Mouse (Mus musculus): ENCODE measurements around the gene Psmf1. TPM values are rescaled to one million over a fixed set of nuclear protein-coding genes. Genes with fewer than 3 reads are reported as not detected.

Psmf1 gene
- polyA plus RNA-seq, 1 experiment from 2014 or later: 43.5 TPM

GRCm38 (mm10) chr2:151670968-151671329 lies 73.0 kb downstream of the Psmf1 start:
- ATAC-seq (ENCODE audit: low FRiP score) (peak; percentile 6; the same call in 1 of the 2 replicates), DNase-seq (ENCODE audit: low spot score) (no peak)
- Histone ChIP-seq H3K36me3 (ENCODE audit: control insufficient read depth, insufficient read depth, low read length) (no peaks in the 10 kb centered on the region), H3K4me1 (replicated peaks; ENCODE audit: control insufficient read depth, insufficient read depth, low read length) (no peaks in the 10 kb centered on the region), H3K9ac (ENCODE audit: low read depth, low read length) (no peak overlapping the region), H3K9me3 (ENCODE audit: control insufficient read depth, low read length) (no peaks in the 10 kb centered on the region), H3K27ac (ENCODE audit: low read depth, low read length) (no peak overlapping the region), H3K4me3 (ENCODE audit: low read depth, low read length) (no peak overlapping the region), H3K4me2 (replicated peaks; ENCODE audit: low read depth, low read length) (no peak overlapping the region), H3K27me3 (ENCODE audit: control insufficient read depth, insufficient read depth, low read length) (0 out of 2 replicates have a peak, but pooled peaks cover 2% of the 10 kb centered on the region)
- WGBS: 70% methylated on average over 1 of the region's 1 CpGs

DNA sequence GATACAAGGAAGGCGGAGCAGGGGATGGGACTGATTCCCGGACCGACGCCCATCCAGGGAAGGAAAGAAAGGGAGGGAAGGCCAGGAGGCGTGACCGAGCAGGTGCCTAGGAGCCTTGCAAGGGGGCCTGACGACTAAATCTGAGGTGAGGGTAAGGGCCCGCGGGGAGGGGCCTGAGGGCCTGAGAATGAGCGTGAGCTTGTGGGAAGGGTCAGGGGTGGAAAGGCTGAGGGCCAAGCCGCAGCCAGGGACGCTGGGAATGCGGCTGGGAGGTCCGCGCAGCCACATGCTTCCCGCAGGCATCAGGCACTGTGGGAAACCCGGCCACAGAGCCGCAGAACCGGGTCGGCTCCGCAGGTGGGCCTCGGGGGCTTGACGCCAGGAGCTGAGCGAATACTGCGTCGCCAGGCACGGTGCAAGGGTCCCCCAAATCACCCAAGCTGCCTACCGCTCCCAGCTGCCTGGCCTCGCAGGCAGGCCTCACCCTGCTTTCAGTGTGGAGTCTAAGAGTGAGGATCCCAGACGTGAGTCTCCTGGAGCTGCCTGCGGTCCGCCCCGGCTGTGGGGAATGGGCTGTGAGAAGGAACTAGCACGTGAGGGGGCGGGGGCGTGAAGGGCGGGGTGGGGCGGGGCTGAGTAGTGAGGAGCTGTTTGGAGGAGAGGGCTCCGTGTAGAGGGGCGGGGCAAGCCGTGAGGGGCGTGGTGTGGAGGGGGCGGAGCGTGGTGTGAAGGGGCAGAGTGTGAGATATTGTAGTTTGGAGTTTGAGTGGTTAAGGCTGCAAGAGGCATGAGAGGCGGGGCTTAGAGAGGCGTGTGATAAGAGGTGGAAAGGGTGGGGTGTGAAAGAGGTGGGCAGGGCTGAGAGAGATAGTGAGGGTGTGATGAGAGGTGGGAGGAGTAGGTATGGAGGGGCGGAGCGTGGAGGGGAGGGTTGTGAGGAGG lies 73.7 kb downstream of the Psmf1 start:
- Histone ChIP-seq H3K9me3 (ENCODE audit: control insufficient read depth, low read length) (no peaks in the 10 kb centered on the region), H3K27me3 (ENCODE audit: control insufficient read depth, insufficient read depth, low read length) (0 out of 2 replicates have a peak, but pooled peaks cover 2% of the 10 kb centered on the region), H3K4me3 (ENCODE audit: low read depth, low read length) (no peak overlapping the region), H3K4me1 (replicated peaks; ENCODE audit: control insufficient read depth, insufficient read depth, low read length) (no peaks in the 10 kb centered on the region), H3K27ac (ENCODE audit: low read depth, low read length) (no peak overlapping the region), H3K36me3 (ENCODE audit: control insufficient read depth, insufficient read depth, low read length) (no peaks in the 10 kb centered on the region), H3K4me2 (replicated peaks; ENCODE audit: low read depth, low read length) (no peak overlapping the region; the same call in 1 of the 2 replicates), H3K9ac (ENCODE audit: low read depth, low read length) (no peak overlapping the region)
- DNase-seq (ENCODE audit: low spot score) (peak; percentile 6), ATAC-seq (ENCODE audit: low FRiP score) (peak; percentile 70)
- 42% methylated on average over 48 of the region's 48 CpGs for WGBS

DNA sequence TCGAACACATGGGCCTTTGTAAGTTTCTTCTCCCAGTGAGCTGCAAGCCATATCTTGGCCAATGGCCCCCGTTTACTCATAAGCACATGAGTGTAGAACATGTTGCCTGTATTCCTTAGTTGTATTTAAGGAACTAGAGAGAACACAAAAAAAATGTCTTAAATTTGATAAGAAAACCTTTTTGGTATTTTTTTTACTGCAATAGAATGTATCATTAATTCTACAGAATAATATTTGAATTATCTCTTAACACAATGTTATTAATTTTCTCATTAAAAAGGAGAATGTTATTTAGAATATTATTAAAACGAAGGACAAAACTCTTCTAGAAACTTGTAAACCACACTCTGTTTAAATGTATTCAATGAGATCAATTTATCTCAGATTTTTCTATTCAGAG lies 75.6 kb downstream of the Psmf1 start, which contains the start of gene Rad21l:
TSS of gene Rad21l (minus strand) at position 101 of the 400 bp plus-strand sequence.
- DNase-seq (ENCODE audit: low spot score): no peak
- H3K4me1 ChIP-seq (replicated peaks; ENCODE audit: control insufficient read depth, insufficient read depth, low read length): no peaks in the 10 kb centered on the region
- H3K27me3 ChIP-seq (ENCODE audit: control insufficient read depth, insufficient read depth, low read length): 0 out of 2 replicates have a peak, but pooled peaks cover 2% of the 10 kb centered on the region
- H3K9ac ChIP-seq (ENCODE audit: low read depth, low read length): no peak within 1 kb of the TSS
- ATAC-seq (ENCODE audit: low FRiP score): no peak
- no peak within 1 kb of the TSS for H3K4me2 ChIP-seq (replicated peaks; ENCODE audit: low read depth, low read length)
- 75% methylated on average over 3 of the region's 3 CpGs for WGBS
- no peaks in the 10 kb centered on the region for H3K36me3 ChIP-seq (ENCODE audit: control insufficient read depth, insufficient read depth, low read length)
- no peaks in the 10 kb centered on the region for H3K9me3 ChIP-seq (ENCODE audit: control insufficient read depth, low read length)
- no peak within 1 kb of the TSS for H3K4me3 ChIP-seq (ENCODE audit: low read depth, low read length)
- H3K27ac ChIP-seq (ENCODE audit: low read depth, low read length): no peak within 1 kb of the TSS

Other genes starting within 250 kb of the Psmf1 start
- 610 and 637 TPM in 2 replicates for gene Fkbp1a, start 201.7 kb downstream of the Psmf1 start, polyA plus RNA-seq (2014; fragmentation: Nextera tagmentation; extraction: Ambion mirVana)
- gene Sdcbp2, start 171.6 kb downstream of the Psmf1 start, polyA plus RNA-seq (2014; fragmentation: Nextera tagmentation; extraction: Ambion mirVana): 0.94 and 1.4 TPM in 2 replicates
- 2.3 and 2.7 TPM in 2 replicates for gene Snph, start 111.6 kb downstream of the Psmf1 start, polyA plus RNA-seq (2014; fragmentation: Nextera tagmentation; extraction: Ambion mirVana)
- gene Rad21l, start 75.7 kb downstream of the Psmf1 start, polyA plus RNA-seq (2014; fragmentation: Nextera tagmentation; extraction: Ambion mirVana): 0.17 TPM in 1 of 2 replicates, not detected in the other
- gene Tmem74b, start 42.2 kb downstream of the Psmf1 start, polyA plus RNA-seq (2014; fragmentation: Nextera tagmentation; extraction: Ambion mirVana): 4.3 and 5.2 TPM in 2 replicates
- gene Rspo4, start 98.7 kb upstream of the Psmf1 start, polyA plus RNA-seq (2014; fragmentation: Nextera tagmentation; extraction: Ambion mirVana): 0.66 and 0.77 TPM in 2 replicates
- 0.14 and 0.23 TPM in 2 replicates for gene Angpt4, start 167.0 kb upstream of the Psmf1 start, polyA plus RNA-seq (2014; fragmentation: Nextera tagmentation; extraction: Ambion mirVana)
- 87.1 and 87.5 TPM in 2 replicates for gene Fam110a, start 236.0 kb upstream of the Psmf1 start, polyA plus RNA-seq (2014; fragmentation: Nextera tagmentation; extraction: Ambion mirVana)